Mouse (Mus musculus) ES-E14 (cell line): ENCODE results near the gene Rictor. TPM values are rescaled to one million over a fixed set of nuclear protein-coding genes. Genes with fewer than 3 reads are reported as not detected.
A peak's percentile ranks its signal among the peaks of the same experiment; 100 is the strongest.

Experiments used
- DNase-seq: peaks from one replicate; pipeline ENCODE4 v3.0.0-alpha.2; 2013; ENCODE audit warnings: low read depth, low spot score
- H3K27ac ChIP-seq: 2 replicates; pipeline ENCODE4 v1.5.1; 2012; ENCODE audit warnings: low read depth, mild to moderate bottlenecking, low read length, moderate library complexity, mixed read lengths; ENCODE audit not compliant: poor library complexity, insufficient read depth, severe bottlenecking
- H3K36me3 ChIP-seq: 2 replicates; pipeline ENCODE4 v1.6.1; 2012; ENCODE audit warnings: mild to moderate bottlenecking, low read length, moderate library complexity, mixed read lengths; ENCODE audit not compliant: control insufficient read depth, poor library complexity, insufficient read depth, severe bottlenecking
- H3K4me1 ChIP-seq, 2 experiments: fragments of 150-350 bp in 1 of 2; sonication (generic) in 1 of 2; 2 replicates each; pipeline ENCODE4 v1.6.1; 2012; ENCODE audit warnings: low read length in 2 of 2, mild to moderate bottlenecking in 1 of 2, mixed read lengths in 1 of 2; ENCODE audit not compliant: control insufficient read depth in 2 of 2, insufficient read depth in 2 of 2, poor library complexity in 1 of 2
- H3K4me3 ChIP-seq, 2 experiments: fragments of 150-350 bp in 1 of 2; sonication (generic) in 1 of 2; 2 replicates each; pipeline ENCODE4 v1.5.1; 2012; ENCODE audit warnings: low read length in 2 of 2, low read depth in 1 of 2, mild to moderate bottlenecking in 1 of 2, mixed read lengths in 1 of 2; ENCODE audit not compliant: insufficient read depth in 1 of 2, poor library complexity in 1 of 2, severe bottlenecking in 1 of 2
- H3K9ac ChIP-seq: 2 replicates; pipeline ENCODE4 v1.6.1; 2012; ENCODE audit warnings: low read depth, mild to moderate bottlenecking, low read length, mixed read lengths; ENCODE audit not compliant: poor library complexity, insufficient read depth, severe bottlenecking
- H3K9me3 ChIP-seq: fragments of 150-350 bp; sonication (generic); 2 replicates; pipeline ENCODE4 v1.6.1; 2012; ENCODE audit warnings: low read depth, mild to moderate bottlenecking, low read length; ENCODE audit not compliant: control insufficient read depth, insufficient read depth
- CHD2 ChIP-seq: IDR thresholded peaks from 2 replicates; pipeline ENCODE4 v1.6.1; 2014; ENCODE audit warnings: mild to moderate bottlenecking, low read depth, low read length, inconsistent platforms
- HCFC1 ChIP-seq: IDR thresholded peaks from 2 replicates; pipeline ENCODE4 v1.6.1; 2012; ENCODE audit warnings: low read length, inconsistent platforms, borderline replicate concordance; ENCODE audit not compliant: insufficient read depth
- MAFK ChIP-seq: IDR thresholded peaks from 2 replicates; pipeline ENCODE4 v1.6.1; 2014; ENCODE audit warnings: mild to moderate bottlenecking, low read depth, low read length, inconsistent platforms; ENCODE audit not compliant: insufficient read depth
- ZC3H11A ChIP-seq: IDR thresholded peaks from 2 replicates; pipeline ENCODE4 v1.6.1; 2012; ENCODE audit warnings: low read depth, mild to moderate bottlenecking, inconsistent platforms, low read length, borderline replicate concordance
- ZNF384 ChIP-seq: IDR thresholded peaks from 2 replicates; pipeline ENCODE4 v1.6.1; 2012; ENCODE audit warnings: low read depth, low read length, inconsistent platforms
- in situ Hi-C, 2 experiments: fragments of 600-800 bp; cut with MboI; formaldehyde crosslinking; loops; one replicate each; pipeline ENCODE4 v1.15.1; 2025; ENCODE audit warnings: low sequenced_read_pairs in 2 of 2, inconsistent platforms in 1 of 2; ENCODE audit not compliant: unreplicated experiment in 2 of 2
- total RNA-seq: library from RNA; depleted of rRNA; stranded (reverse); fragments of 300-350 nt; gene quantifications from 2 replicates; pipeline ENCODE4 v1.2.3, GENCODE M21; 2012

The Rictor gene
- total RNA-seq, 1 experiment = 29.5 TPM

DNA sequence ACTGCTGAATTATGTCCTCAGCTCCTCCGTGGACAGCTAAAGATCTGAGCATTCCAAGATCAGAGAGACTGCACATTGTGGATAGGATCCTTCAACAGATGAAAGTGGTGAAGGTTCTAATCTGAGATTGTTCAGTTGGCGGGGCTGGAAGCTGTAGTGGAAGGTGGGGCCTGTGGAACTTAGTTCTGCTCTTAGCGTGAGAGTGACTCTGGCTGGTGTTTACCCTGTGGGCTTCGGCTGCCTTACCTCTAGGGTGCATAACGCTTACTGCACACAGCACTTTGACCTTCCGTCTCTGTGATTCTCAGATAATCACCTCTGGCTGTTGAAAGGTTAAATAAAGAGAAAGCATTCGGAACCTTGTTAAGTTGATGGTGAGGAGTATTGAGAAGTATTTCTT, 6.6 kb downstream of the Rictor start:
- peaks cover 0 to 5% of the 10 kb centered on the region in 2 experiments; a peak in 2 of 4 replicates for H3K4me1 ChIP-seq
- no peak overlapping the region for H3K27ac ChIP-seq
- in situ Hi-C loops = no loop called here

DNA sequence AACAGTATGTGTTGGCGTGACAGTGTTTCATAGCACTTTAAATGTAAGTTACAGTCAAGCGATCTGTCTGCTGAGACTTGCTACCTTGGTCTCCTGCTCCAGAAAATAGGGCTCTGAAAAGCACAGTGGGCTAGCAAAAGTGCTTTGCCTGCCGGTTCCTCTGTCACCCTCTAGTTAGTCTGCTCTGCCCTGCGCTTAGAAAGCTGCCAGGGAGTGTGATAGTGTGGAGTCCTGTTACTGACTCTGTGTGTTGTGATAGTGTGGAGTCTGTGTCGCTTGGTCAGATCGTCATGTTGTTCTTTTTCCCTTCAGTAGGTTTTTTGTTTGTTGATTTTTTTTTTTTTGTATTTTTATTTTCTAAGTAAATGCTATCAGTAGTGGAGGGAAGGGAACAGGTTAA, 7.1 kb downstream of the Rictor start:
- in situ Hi-C loops = no loop called here
- Histone ChIP-seq H3K36me3 (no peaks in the 10 kb centered on the region), H3K27ac (no peak overlapping the region), H3K9ac (peak overlapping the region; percentile 55; the same call in 1 of the 2 replicates), H3K9me3 (no peaks in the 10 kb centered on the region), H3K4me3 (no peak overlapping the region), H3K4me1 (peaks cover 0 to 5% of the 10 kb centered on the region in 2 experiments; a peak in 2 of 4 replicates)
- TF ChIP-seq MAFK (no peak), HCFC1 (no peak), ZNF384 (no peak), ZC3H11A (no peak), CHD2 (no peak)
- no peak for DNase-seq

More for the DNA sequence above, 6.6 kb downstream of the Rictor start:
- Histone ChIP-seq H3K9me3 (no peaks in the 10 kb centered on the region), H3K4me3 (no peak overlapping the region), H3K9ac (no peak overlapping the region), H3K36me3 (no peaks in the 10 kb centered on the region)
- TF ChIP-seq ZC3H11A (no peak), HCFC1 (no peak), ZNF384 (no peak), MAFK (no peak), CHD2 (no peak)
- no peak for DNase-seq

DNA sequence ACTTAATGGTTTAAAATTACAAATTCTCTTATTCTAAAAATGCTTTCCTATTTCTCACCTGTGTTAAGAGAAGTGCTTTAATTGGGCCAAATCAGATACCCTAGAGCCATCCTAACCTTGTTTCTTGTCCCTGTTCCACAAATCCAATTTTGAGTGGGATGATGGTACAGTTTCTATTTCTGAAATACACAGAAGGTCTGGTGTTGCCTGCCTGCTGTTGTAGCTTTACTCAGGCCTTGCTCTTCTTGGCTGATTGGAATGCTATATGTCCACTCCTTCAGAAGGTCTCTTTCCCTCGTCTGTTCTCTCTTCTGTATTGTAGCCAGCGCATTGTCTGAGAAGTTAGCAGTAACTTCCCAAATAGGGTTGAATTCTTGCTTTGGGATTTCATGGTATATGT, 13.2 kb downstream of the Rictor start:
- H3K27ac ChIP-seq = no peak overlapping the region
- no peak for DNase-seq
- no peak overlapping the region for H3K9ac ChIP-seq
- no peak overlapping the region for H3K4me3 ChIP-seq
- no peaks in the 10 kb centered on the region for H3K36me3 ChIP-seq
- in situ Hi-C loops = no loop called here
- H3K4me1 ChIP-seq = peaks cover 0 to 2% of the 10 kb centered on the region in 2 experiments; a peak in 1 of 4 replicates
- TF ChIP-seq ZNF384 (no peak), HCFC1 (no peak), MAFK (no peak), CHD2 (no peak), ZC3H11A (no peak)
- no peaks in the 10 kb centered on the region for H3K9me3 ChIP-seq

DNA sequence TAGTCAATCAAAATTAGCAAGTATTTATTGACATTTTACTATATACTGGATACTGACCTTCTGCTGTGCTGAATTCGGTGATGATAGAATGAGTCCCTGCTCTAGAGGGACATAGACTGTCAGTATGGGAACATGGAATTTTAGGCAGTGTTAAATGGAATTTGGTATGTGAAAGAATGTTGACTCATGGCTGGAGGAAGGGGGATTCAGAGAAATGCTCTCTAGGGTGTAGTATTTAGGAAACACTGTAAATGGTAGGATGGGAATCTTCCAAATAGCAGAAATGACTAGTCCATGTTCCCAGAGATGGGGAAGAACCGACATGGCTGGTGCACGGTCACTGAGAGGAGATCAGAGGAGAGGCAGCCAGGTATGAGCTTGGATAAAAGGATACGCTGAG, 13.6 kb downstream of the Rictor start:
- H3K9me3 ChIP-seq = no peaks in the 10 kb centered on the region
- no peak overlapping the region for H3K27ac ChIP-seq
- H3K4me3 ChIP-seq = no peak overlapping the region
- H3K9ac ChIP-seq = no peak overlapping the region
- TF ChIP-seq ZNF384 (no peak), ZC3H11A (no peak), CHD2 (no peak), HCFC1 (no peak), MAFK (no peak)
- no peaks in the 10 kb centered on the region for H3K36me3 ChIP-seq
- in situ Hi-C loops = no loop called here
- DNase-seq = no peak
- H3K4me1 ChIP-seq = peaks cover 0 to 2% of the 10 kb centered on the region in 2 experiments; a peak in 1 of 4 replicates

DNA sequence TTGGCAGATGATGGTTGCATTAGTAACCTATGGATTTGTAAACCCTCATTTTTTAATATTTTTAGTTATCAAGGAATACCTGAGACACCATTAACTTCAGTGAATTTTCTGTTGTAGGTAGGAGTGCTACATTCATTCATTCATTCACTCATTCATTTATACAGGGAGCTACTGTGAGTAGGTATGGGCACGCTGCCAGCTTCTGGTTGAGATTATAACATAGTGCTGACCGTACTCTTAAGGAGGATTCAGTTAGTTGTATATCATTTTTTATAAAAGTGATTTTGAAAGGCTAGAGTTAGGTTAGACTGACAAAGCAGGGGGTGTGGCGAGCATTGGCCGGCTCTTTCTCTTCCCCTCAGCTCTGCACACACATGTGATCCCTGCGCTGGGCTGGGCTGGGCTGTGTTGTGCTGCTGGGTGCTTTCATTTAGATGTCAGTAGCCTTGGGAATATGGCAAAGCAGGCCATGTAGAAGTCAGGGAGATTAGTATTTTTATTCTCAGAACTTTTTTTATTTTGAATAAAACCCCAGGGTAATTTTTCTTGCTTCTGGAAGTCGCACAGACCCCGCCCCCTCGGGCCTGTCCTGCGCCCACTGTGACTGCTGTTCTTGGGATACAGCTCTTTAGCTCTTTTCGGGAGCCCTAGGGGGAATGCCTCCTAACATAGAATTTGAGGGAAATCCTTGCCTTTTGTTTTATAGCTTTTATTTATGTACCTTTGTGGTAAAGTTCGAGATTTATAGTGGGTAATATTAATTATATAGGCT, 14.4 kb downstream of the Rictor start:
- no peak for DNase-seq
- TF ChIP-seq HCFC1 (no peak), CHD2 (no peak), ZNF384 (no peak), ZC3H11A (no peak), MAFK (no peak)
- H3K4me3 ChIP-seq = no peak overlapping the region
- H3K27ac ChIP-seq = no peak overlapping the region
- H3K9me3 ChIP-seq = no peaks in the 10 kb centered on the region
- H3K36me3 ChIP-seq = no peaks in the 10 kb centered on the region
- H3K9ac ChIP-seq = no peak overlapping the region
- peaks cover 0 to 2% of the 10 kb centered on the region in 2 experiments; a peak in 1 of 4 replicates for H3K4me1 ChIP-seq
- in situ Hi-C loops = no loop called here
